Mouse (Mus musculus) erythroblast, embryonic 14.5 days (primary cell): ENCODE data around the gene Pfpl. TPM values are rescaled to one million over a fixed set of nuclear protein-coding genes. Genes with fewer than 3 reads are reported as not detected.

Experiments used
- H3K27me3 ChIP-seq: 2 replicates; pipeline ENCODE4 v1.6.1; 2012; ENCODE audit warnings: inconsistent platforms; ENCODE audit not compliant: control insufficient read depth
- H3K36me3 ChIP-seq: 2 replicates; pipeline ENCODE4 v1.6.1; 2012; ENCODE audit warnings: mild to moderate bottlenecking, inconsistent platforms; ENCODE audit not compliant: control insufficient read depth
- H3K4me1 ChIP-seq: 2 replicates; pipeline ENCODE4 v1.6.1; 2012; ENCODE audit warnings: inconsistent platforms; ENCODE audit not compliant: control insufficient read depth
- H3K4me3 ChIP-seq: replicated peaks from 2 replicates; pipeline ENCODE3; 2012; ENCODE audit warnings: moderate library complexity, mild to moderate bottlenecking, inconsistent platforms
- H3K9me3 ChIP-seq: 2 replicates; pipeline ENCODE4 v1.6.1; 2012; ENCODE audit warnings: low read length, inconsistent platforms, mixed read lengths; ENCODE audit not compliant: control insufficient read depth
- GATA1 ChIP-seq: IDR thresholded peaks from 2 replicates; pipeline ENCODE4 v1.6.1; 2012; ENCODE audit warnings: low read length, inconsistent platforms, mixed read lengths
- TAL1 ChIP-seq: IDR thresholded peaks from 3 replicates; pipeline ENCODE4 v1.6.1; 2012; ENCODE audit warnings: low read length, inconsistent platforms, mixed read lengths
- polyA plus RNA-seq: library from polyadenylated mRNA; stranded (reverse); fragments of >175 nt; gene quantifications from 2 replicates; pipeline ENCODE4 v1.2.3, GENCODE M21; 2012

The Pfpl gene
- polyA plus RNA-seq, 1 experiment = not detected

DNA sequence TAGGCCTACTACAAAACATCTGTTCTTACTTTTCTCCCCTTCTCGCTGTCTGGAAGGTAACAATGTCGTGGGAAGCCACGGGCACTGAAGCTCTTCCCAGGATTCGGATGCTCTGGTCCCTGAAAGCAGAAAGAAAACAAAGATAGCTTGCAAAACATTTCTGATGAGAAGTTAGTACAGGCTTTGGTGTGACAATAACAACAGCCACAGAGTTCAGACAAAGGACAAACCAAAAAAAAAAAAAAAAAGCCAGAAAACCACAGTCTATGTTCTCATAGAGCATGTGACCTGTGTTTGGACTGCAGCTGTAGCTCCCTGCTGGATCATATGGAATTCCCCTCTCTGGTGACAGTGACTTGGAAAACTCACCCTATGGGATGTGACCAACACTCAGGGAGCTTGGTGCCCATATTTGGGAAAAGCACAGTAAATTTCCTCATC lies 45.5 kb downstream of the Pfpl start:
- Histone ChIP-seq H3K36me3 (peaks cover 2% of the 10 kb centered on the region; the same call in 1 of the 2 replicates), H3K27me3 (no peaks in the 10 kb centered on the region), H3K4me3 (no peak overlapping the region), H3K9me3 (no peaks in the 10 kb centered on the region), H3K4me1 (no peaks in the 10 kb centered on the region)
- no peak for TF ChIP-seq TAL1
- no peak for TF ChIP-seq GATA1

GRCm38 (mm10) chr19:12473951-12474350 lies 46.2 kb downstream of the Pfpl start:
- TF ChIP-seq TAL1 (no peak), GATA1 (no peak)
- Histone ChIP-seq H3K27me3 (no peaks in the 10 kb centered on the region), H3K4me3 (no peak overlapping the region), H3K9me3 (no peaks in the 10 kb centered on the region), H3K4me1 (no peaks in the 10 kb centered on the region), H3K36me3 (peaks cover 2% of the 10 kb centered on the region; the same call in 1 of the 2 replicates)

- Histone ChIP-seq H3K4me1 (no peaks in the 10 kb centered on the region), H3K4me3 (no peak overlapping the region), H3K36me3 (peaks cover 2% of the 10 kb centered on the region; the same call in 1 of the 2 replicates), H3K9me3 (no peaks in the 10 kb centered on the region), H3K27me3 (no peaks in the 10 kb centered on the region)
- TF ChIP-seq GATA1 (no peak), TAL1 (no peak)
Measured at GRCm38 (mm10) chr19:12475380-12476250, 47.9 kb downstream of the Pfpl start.

DNA sequence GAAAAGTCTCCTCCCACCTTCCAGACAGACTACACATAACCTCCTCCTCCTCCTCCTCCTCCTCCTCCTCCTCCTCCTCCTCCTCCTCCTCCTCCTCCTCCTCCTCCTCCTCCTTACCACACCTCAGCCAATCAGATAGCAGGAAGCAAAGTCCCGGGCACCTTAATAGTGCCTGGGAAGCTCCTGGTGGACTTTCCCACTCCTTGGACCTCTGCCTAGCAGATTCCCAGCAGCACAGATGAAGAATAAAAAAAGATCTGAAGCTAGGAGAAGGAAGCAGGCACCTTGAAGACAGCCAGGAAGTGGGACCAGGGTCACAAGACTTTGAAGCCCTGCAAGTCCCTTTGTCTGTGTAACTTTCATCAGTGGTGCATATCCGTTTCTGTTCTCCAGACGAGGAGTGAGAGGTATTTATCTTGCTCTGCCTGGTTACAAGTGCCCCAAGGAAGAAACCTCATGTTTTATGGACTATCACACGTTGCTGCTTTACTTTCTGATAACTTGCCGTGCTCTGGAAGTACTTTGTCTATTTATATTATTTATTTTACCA lies 49.1 kb downstream of the Pfpl start:
- no peaks in the 10 kb centered on the region for H3K27me3 ChIP-seq

DNA sequence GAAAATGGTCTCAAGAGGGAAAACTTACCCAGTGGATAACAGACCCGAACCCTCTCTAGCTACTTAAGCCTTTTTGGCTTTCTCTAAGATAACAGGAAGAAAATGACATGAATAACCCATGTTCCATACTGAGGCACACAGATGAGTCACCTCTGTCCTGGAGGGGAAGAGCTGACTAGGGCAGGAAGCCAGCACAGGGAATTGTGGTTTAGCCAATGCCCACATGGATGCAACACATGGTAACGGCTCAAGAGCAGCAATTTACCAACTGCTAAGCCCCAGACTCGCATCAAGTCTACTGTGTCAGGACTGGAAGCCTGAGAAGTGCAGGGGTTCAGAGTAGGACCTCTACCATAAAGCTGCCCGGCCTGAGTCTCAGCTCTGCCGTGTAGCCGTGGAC lies 50.7 kb downstream of the Pfpl start:
- TF ChIP-seq GATA1 (no peak), TAL1 (no peak)
- H3K4me1 ChIP-seq = no peaks in the 10 kb centered on the region
- no peak overlapping the region for H3K4me3 ChIP-seq
- no peaks in the 10 kb centered on the region for H3K27me3 ChIP-seq
- H3K36me3 ChIP-seq = peaks cover 2% of the 10 kb centered on the region; the same call in 1 of the 2 replicates
- H3K9me3 ChIP-seq = no peaks in the 10 kb centered on the region

More for the DNA sequence above, 49.1 kb downstream of the Pfpl start:
- TF ChIP-seq GATA1 (no peak), TAL1 (no peak)
- no peaks in the 10 kb centered on the region for H3K4me1 ChIP-seq
- peaks cover 2% of the 10 kb centered on the region; the same call in 1 of the 2 replicates for H3K36me3 ChIP-seq
- no peak overlapping the region for H3K4me3 ChIP-seq
- no peaks in the 10 kb centered on the region for H3K9me3 ChIP-seq

Other genes with a start within 250 kb of the Pfpl start
- not detected in 2 replicates for gene Olfr1431, start 227.3 kb upstream of the Pfpl start, polyA plus RNA-seq
- not detected in 2 replicates for gene Olfr1432, start 195.3 kb upstream of the Pfpl start, polyA plus RNA-seq
- not detected in 2 replicates for gene Olfr262, start 186.2 kb upstream of the Pfpl start, polyA plus RNA-seq
- not detected in 2 replicates for gene Olfr235, start 166.9 kb upstream of the Pfpl start, polyA plus RNA-seq
- gene Olfr1434, start 148.1 kb upstream of the Pfpl start, polyA plus RNA-seq = not detected in 2 replicates
- not detected in 2 replicates for gene Olfr1436, start 128.8 kb upstream of the Pfpl start, polyA plus RNA-seq
- gene Olfr1437, start 102.8 kb upstream of the Pfpl start, polyA plus RNA-seq = not detected in 2 replicates
- not detected in 2 replicates for gene Olfr1438-ps1, start 92.0 kb upstream of the Pfpl start, polyA plus RNA-seq
- not detected in 2 replicates for gene Olfr1440, start 40.6 kb upstream of the Pfpl start, polyA plus RNA-seq
- 0.02 TPM in 1 of 2 replicates, not detected in the other for gene Olfr1441, start 10.5 kb upstream of the Pfpl start, polyA plus RNA-seq
- 0.02 and 0.03 TPM in 2 replicates for gene Mpeg1, start 32.9 kb downstream of the Pfpl start, polyA plus RNA-seq
- 0.01 TPM in 2 replicates for gene Dtx4, start 73.5 kb downstream of the Pfpl start, polyA plus RNA-seq
- 0.54 and 0.64 TPM in 2 replicates for gene Fam111a, start 117.8 kb downstream of the Pfpl start, polyA plus RNA-seq
- gene Gm4952, start 172.1 kb downstream of the Pfpl start, polyA plus RNA-seq = not detected in 2 replicates
- not detected in 2 replicates for gene Glyat, start 205.4 kb downstream of the Pfpl start, polyA plus RNA-seq
- not detected in 2 replicates for gene Olfr1442, start 242.5 kb downstream of the Pfpl start, polyA plus RNA-seq